Mouse (Mus musculus) hindlimb bud, embryonic 11.5 days (tissue): ENCODE measurements at regions not wholly inside any gene's neighbourhood (a gene's known extent, or its start where the extent isn't known, plus 50 kb on each side); places are given as distances from the start of the nearest gene placed in this dataset.
"Not testable (repeated sequence)": the region's sequence is repeated elsewhere in the genome, so short reads cannot be mapped to it uniquely, and the experiment has no call there.

Source experiments
- DNase-seq: peaks from one replicate; pipeline ENCODE4 v3.0.0-alpha.2; 2012; ENCODE audit warnings: low read depth, low spot score; ENCODE audit errors: extremely low spot score

DNA sequence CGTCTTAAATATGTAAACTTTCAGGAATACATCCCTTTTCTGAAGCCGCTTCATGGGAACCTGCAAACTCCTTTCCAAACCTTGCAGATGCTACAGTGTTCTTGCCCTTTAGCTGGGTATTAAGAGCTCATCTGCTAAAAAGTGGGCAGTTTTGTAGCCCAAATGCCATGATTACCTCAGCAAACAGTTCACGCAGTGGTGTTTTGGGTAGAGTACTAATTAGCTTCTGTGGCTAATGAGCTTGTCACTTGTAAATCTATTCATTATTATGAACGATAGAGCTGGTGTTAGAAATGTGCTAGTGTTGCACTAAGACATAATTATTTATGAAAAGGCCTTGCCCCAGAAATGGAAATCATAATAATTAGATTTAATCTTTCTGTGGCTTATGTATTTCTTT is 506.1 kb upstream of the Ccng1 start:
- DNase-seq, result no peak

DNA sequence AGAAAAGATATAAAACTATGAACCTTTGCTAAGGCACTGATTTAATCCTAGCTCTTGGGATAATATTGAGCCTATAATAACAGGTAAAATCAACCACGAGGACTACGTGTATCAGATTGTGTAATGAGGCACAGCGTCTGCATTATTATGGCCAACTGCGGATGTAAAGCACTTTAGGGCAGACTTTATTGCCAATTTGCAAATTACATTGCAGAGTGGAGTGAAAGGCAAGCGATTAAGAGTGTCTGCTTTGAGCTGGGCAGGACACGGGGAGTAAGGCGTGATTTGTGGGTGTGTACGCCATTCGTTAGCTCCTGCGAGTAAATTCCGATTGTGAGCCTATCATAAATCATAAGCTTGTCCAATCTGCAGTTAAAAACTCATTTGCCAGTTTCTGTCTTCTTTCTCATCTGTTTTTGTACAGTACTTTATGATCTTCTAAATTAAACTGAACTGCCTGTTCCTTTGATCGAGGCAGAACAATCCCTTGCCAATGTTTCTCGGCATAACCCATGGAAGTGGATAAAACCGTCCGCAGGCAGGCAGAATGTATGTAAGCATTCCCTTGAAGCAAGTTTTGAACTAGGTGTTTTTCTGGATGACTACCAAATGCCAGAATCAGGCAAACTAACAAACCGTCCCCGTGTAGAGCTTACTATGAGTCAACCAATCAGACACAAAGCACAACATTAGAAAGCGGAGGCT is 505.0 kb upstream of the Ccng1 start:
- peak; percentile 31 for DNase-seq

DNA sequence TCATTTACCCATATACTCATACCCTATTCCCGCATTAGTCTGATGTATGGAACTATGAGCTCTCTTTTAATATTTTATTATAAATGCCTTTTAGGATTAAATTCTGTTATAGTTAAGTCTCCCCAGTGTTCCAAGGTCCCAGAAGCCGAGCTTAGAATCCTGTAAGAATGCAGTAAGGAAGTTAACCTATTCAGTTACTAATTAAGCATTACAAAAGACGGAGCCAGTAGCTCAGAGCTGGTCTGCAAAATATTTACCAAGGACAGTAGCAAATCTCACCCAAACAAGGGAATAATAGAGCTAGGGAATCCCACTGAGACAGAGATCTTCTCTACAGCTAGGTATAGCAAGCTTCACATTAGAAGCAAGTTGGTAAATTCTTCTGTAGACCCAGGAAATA is 459.4 kb upstream of the Ccng1 start:
- not testable (repeated sequence) for DNase-seq

DNA sequence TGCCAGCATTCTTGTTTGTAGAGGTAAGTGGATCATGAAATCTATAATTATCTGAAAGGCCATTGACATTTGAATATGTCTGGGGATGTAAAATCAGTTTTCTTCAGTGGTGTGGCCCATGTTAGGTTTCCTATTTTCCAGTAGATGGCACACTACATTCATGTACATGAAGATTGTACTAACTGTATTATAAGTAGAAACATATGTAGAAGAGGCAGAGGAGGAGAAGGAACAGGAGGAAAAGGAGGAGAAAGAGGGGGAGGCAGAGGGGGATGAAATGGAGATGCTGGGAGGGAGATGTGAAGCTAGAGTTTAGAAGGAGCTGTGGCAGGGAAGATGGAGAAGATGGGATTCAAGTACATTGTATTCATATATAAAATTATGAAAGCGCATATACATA is 447.1 kb upstream of the Ccng1 start:
- DNase-seq, result no peak

DNA sequence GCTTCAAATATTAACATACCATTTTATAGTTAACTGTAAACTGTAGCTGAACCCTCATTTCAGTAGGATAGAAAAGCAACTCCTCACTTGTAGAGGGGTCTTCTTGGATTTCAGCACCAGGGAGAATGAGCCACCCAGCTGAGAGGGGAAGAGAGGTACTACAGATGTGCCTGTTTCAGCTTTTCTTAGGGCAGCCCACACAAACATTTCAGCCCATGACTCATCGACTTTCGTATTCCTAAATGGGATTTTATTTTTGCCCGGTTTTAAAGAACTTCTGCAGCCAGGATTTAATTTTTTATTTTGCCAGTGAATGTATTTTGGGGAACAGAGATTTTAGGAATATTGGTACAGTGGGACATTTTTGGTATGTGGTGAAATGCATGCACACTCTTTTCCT is 438.9 kb upstream of the Ccng1 start:
- DNase-seq, result no peak

DNA sequence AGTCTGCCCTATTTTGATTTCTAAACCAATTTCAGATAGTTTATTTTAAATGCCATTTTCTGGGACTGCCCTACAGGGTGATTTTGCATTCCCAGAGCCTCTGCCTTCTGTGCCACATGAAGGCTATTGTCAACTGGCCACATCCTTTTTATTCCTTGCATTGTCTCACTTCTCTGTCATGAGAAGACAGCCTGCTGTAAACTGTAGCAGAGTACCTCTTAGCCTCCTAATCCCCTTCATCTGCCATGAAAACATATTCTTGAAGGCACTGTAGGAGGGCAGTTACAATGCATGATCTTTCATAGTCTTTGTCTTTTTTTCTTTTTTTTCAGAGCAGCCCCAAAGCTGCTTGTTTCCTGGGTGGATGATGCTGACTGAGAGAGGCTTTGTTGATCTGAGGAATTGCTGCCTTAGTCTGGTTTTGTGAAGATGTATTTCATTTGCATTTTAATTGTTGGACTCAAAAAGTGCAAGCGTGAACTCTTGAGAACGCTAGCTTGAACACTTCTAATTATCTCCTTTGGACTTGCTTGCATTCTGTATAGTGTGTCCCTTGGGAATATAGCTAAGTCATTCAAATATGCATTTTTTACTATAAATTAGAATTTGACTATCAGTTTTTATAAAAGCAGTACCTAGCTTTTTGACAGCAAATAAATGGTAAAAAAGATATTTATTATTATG is 405.5 kb upstream of the Ccng1 start:
- DNase-seq, result no peak

DNA sequence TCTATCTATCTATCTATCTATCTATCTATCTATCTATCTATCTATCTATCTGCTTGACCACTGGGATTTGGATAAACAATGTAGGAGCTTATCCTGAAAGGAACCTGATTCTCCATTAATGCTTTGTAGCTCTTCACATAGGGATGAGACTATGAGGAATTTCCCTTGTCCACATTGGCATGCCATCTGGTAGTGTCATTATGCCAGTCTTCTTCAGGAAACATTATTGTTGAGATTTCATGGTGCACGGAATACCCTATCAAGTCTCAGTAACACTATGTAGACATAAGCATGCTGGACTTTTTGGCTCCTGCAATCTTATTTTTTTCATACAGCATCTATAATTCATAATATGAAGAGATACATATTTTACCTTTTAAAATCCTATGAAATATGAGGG is 404.8 kb upstream of the Ccng1 start:
- DNase-seq, result no peak

DNA sequence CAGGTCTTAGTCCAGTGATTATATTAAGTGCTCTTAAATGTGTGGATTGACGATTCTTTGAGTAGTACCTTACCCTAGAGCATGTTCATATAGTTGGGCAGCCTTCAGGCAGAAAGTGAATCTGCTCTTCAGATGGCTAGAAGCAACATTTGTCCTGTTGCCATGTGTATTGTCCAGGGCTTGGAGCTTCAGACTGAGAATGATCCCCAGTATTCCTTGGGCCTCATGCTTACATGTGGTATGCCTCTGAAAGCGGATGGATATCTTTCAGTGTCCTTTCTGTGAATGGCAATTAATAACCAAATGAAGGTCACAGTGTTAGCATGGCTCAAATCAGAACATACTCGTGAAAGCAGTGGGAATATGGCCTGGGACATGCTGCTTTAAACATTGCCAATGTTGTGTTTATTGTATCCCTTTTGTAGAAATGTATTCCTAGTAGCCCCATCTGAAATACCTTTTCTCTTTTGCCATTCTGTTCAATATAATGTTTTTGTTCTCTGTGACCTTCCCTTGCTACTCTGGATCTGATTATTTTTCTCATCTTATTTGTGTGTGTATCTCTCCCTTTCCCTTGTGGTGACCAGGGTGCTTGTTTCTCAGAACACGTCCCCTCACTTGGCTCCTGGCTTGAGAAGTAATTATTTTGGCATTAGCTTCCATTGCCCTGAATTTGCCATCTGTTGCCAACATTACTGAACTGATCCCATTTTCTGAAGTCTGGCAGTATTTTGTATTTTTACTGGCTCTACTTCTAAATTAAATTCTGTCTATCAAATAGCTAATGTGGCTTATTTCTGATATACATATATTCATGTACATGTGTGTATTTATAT is 403.9 kb upstream of the Ccng1 start:
- DNase-seq, result no peak

DNA sequence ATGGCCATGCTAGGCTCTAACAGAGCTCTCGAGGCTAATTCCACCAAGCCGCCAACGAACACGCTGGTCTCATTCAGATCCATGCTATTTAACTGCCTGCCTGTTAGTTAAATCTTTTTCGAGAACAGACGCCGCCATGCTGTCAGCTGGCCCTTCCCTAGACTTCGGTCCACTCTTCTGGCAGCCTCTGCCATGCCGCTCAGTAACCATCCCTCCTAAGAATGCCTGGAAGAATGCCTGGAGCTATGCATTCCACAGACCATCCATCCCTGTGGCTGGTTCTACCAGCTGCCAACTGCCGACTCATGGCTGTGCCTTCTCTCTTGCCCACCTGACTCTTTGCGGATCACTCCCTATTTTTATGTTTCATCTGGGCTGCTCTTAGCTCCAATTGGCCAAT is 402.2 kb upstream of the Ccng1 start:
- DNase-seq, result no peak
